Mouse (Mus musculus): Measurements from ENCODE around the gene Cldn2.
A peak's percentile ranks its signal among the peaks of the same experiment; 100 is the strongest.
"Not testable (repeated sequence)": the region's sequence is repeated elsewhere in the genome, so short reads cannot be mapped to it uniquely, and the experiment has no call there.

Gene Cldn2

GRCm38 (mm10) chrX:139800406-139800878 lies at the start of gene Cldn2:
Gene Cldn2 (plus strand): TSS chrX:139800828.
- DNase-seq = no peak

- peak; percentile 52 for DNase-seq
Observed at GRCm38 (mm10) chrX:139751855-139752254, 48.8 kb upstream of the Cldn2 start.

- DNase-seq = not testable (repeated sequence)
Observed at GRCm38 (mm10) chrX:139758634-139759033, 42.0 kb upstream of the Cldn2 start.

GRCm38 (mm10) chrX:139762546-139762945 lies 38.1 kb upstream of the Cldn2 start:
- peak; percentile 21 for DNase-seq

- DNase-seq = peak; percentile 37
Observed at GRCm38 (mm10) chrX:139769975-139770637, 30.5 kb upstream of the Cldn2 start.

GRCm38 (mm10) chrX:139774309-139775083 lies 26.1 kb upstream of the Cldn2 start:
- peak; percentile 34 for DNase-seq

GRCm38 (mm10) chrX:139775084-139775612 lies 25.5 kb upstream of the Cldn2 start:
- DNase-seq = no peak

- DNase-seq = no peak
Observed at GRCm38 (mm10) chrX:139777357-139777756, 23.3 kb upstream of the Cldn2 start.

- no peak for DNase-seq
Observed at GRCm38 (mm10) chrX:139778886-139779285, 21.7 kb upstream of the Cldn2 start.

GRCm38 (mm10) chrX:139779401-139779800 lies 21.2 kb upstream of the Cldn2 start:
- no peak for DNase-seq

GRCm38 (mm10) chrX:139780988-139781387 lies 19.6 kb upstream of the Cldn2 start:
- DNase-seq = no peak

GRCm38 (mm10) chrX:139781563-139781962 lies 19.1 kb upstream of the Cldn2 start:
- DNase-seq = no peak

- no peak for DNase-seq
Observed at GRCm38 (mm10) chrX:139782278-139783044, 18.2 kb upstream of the Cldn2 start, which contains the start of gene Ripply1. Gene Ripply1 (minus strand): TSS chrX:139782353.

- DNase-seq = no peak
Observed at GRCm38 (mm10) chrX:139783045-139783422, 17.6 kb upstream of the Cldn2 start.

GRCm38 (mm10) chrX:139785764-139786163 lies 14.9 kb upstream of the Cldn2 start:
- no peak for DNase-seq

- DNase-seq = no peak
Observed at GRCm38 (mm10) chrX:139794072-139794845, 6.4 kb upstream of the Cldn2 start.

GRCm38 (mm10) chrX:139796037-139796436 lies 4.6 kb upstream of the Cldn2 start:
- no peak for DNase-seq

- DNase-seq = no peak
Observed at GRCm38 (mm10) chrX:139797875-139798274, 2.8 kb upstream of the Cldn2 start.

- no peak for DNase-seq
Observed at GRCm38 (mm10) chrX:139799953-139800352, 675 bp upstream of the Cldn2 start.

- DNase-seq = no peak
Observed at GRCm38 (mm10) chrX:139803028-139803427, 2.4 kb downstream of the Cldn2 start.

- no peak for DNase-seq
Observed at GRCm38 (mm10) chrX:139805918-139806317, 5.3 kb downstream of the Cldn2 start.

GRCm38 (mm10) chrX:139807391-139807790 lies 6.8 kb downstream of the Cldn2 start:
- no peak for DNase-seq
